Mouse (Mus musculus) megakaryocyte, adult 5-6 weeks (primary cell): ENCODE results near the gene Procr. TPM values are rescaled to one million over a fixed set of nuclear protein-coding genes. Genes with fewer than 3 reads are reported as not detected.

ENCODE experiments used
- ATAC-seq: 2 replicates; pipeline ENCODE4 v1.8.0; 2016; ENCODE audit warnings: mild to moderate bottlenecking, inconsistent platforms; ENCODE audit not compliant: poor library complexity, severe bottlenecking
- total RNA-seq, 2 experiments: library from RNA; stranded (forward) in 1 of 2; stranded (reverse) in 1 of 2; fragments of 153-499, 151-499 nt in 1 of 2; fragments of 221-1000, 200-1000 nt in 1 of 2; gene quantifications; 2 replicates each; pipeline versions ENCODE4 v1.2.3 to v1.2.4; 2015 to 2017

Procr gene
- total RNA-seq, 2 experiments from 2014 or later, result 0.83 TPM; not detected in 1

DNA sequence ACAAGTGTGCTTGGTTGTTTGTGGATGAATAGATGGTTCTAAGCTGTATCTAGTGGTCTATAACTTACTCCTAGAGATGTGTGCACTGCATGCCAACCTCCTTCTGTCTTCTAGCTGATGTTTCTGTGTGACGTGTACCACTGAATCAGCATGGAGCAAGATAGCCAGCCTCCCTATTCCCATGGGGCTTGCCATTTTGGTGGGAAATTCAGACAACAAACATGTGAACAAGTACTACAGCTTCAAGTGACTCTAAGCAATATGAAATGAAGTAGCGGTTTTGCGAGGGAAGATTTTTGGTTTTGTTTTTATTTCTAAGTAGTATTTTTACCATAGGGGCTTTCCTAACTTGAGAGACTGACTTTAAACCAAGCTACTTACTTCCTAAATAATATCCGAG is 1.5 kb upstream of the Procr start:
- no peak for ATAC-seq

DNA sequence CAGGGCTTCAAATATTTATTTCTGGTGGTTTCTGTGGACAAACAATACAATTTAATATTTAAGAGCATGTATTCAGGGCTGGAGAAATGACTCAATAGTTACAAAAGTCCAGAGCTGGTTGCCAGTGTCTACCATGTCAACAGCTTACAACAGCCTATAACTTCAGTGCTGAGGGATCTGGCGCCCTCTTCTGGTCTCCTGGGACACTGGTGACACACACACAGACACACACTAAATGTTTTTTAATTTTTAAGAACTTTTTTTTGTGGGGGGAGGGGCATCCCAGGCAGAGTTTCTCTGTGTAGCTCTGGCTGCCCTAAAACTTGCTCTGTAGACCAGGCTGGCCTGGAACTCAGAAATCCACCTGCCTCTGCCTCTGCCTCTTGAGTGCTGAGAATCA is 4.8 kb downstream of the Procr start:
- peak; percentile 66 for ATAC-seq

DNA sequence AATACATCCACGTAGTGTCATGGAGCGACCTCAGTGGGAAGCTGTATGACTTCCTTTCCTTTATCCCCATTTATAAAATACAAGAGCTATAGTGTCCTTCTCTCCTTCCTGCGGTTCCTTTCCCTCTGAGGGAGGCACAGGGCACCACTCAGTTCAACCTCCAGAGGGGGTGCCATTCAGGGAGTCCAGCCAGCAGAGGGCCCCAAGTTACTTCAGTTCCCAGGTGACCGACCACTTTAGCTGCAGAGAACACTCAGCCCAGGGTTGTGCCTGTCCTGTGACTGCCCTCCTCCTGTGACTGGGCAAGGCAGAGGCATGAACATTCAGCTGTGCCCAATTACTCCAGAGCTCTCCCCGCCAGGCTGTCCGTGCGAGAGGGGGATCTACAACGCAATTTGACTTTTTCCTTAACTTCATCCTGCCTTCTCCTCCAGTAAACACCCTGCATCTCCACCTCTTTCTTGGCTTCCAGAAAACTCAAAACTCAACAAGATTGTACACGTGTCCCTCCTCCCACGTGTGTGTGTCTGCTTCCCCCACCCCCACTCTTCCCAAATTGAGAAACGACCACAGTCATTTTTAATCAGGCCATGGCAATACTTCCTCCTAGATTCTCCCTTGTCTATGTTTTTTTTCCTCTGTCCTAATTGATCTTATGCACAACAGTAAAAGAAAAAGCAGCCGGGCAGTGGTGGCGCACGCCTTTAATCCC is 6.1 kb downstream of the Procr start:
- ATAC-seq, result no peak; the same call in 1 of the 2 replicates

DNA sequence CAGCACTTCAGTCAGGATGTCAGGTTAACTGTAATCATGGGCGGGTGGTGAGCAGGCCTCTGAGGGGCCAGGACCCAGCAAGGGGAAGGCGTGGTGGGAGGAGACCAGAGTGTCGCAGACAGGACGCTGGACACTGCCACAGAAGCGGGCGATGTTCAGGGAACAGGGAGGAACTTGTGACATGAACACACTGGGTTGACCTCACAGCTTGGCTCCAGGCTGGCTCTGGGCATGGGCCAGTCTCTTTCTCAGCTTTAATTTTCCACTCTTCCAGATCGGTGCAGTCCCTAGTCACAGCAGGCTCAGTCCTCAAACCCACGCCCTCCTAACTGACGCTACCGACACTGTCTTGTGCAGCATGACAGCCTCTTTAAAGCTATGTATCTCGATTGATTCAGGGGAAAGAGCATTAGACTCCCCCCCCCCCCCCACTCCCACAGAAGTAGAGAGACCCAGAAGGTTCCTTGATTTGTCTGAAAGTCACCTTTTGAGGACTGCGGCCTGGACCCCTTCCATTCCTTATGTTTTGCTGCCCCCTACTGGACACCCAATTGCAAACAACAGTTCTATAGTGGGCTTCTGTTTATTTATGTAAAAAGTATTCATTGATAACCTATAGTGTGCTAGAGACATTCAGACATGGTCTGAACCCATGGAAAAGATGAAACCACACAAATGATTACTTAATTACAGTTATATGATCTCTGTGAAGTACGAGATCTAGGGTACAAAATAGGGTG is 13.9 kb downstream of the Procr start:
- peak; percentile 82 for ATAC-seq

DNA sequence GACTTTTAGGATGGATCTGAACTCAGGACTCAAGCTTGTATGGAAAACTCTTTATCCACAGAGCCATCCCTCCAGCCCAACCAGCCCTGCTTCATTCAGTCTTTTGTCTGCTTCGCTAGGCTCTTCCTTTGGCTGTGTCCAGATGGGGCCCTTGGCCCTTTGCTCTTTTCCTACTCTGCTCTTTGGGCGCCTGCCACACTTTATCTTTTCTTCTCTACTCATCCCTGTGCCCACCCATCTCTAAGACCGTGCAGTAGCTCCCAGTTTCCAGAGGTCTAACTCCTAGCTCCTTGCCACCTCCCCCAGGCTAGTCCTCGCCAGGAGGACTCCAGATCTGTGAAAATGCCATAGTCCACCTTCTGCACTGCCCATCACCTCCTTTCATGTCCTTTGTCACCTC is 22.7 kb downstream of the Procr start:
- ATAC-seq, result no peak

DNA sequence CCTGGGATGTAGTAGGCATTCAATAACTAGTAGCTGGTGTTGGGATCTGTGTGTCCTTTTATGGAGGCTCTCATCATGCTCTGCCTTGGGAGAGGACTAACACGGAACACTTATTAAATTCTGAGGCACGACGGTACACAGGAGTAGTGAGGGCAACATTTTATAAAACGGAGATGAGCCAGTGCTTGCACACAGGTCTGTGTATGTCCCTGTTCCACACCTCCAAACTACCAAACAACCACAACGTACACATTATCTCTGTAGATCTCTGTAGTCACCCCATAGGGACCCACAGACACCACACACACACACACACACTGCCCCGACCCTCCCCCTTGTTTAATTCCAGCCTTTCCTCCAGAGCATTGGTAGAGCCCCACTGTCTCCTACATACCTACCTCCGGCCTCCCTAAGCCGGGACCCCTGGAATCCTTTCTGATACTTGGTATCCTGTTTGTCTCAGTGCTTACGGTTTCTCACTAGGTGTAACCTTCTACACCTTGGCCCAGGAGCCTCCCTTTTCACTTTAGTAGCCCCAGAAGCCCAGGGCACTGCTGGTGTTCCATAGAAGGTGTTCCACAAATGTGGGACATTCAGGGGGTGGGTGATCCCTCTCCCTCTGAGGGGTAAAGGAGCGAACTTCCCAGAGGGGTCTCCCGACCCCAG is 23.5 kb downstream of the Procr start:
- ATAC-seq, result no peak

- ATAC-seq, result no peak
Measured at GRCm38 (mm10) chr2:155774927-155775684, 24.2 kb downstream of the Procr start, which contains the start of gene Mmp24. TSS of gene Mmp24 (plus strand) at chr2:155775342.

DNA sequence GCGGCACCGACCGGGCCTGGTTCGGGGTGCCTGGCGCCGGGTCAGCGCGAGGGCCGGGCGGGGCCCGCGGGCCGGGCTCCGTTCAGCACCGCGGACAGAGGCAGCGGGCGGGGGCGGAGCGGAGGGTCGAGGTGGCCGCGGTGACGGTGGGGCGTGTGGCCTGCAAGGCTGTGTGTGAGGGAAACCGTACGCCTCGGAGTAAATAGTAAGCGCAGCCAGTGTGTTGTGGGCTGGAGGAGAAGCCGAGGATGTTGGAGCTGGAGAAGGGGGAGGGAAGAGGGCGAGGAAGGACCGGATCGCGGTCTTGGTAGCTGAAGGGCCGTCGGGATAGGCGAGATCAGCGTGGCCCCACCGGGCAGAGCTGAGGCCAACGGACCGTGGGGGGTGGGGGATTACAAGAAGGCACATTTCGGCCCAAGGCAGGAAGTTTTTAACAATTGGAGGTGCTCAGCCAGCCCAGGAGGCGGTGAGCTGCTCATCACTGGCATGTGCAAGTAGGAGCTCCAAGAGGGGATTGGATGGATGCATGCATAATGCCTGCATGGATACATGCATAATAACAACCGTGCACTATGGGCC is 24.9 kb downstream of the Procr start:
- peak; percentile 67 for ATAC-seq

DNA sequence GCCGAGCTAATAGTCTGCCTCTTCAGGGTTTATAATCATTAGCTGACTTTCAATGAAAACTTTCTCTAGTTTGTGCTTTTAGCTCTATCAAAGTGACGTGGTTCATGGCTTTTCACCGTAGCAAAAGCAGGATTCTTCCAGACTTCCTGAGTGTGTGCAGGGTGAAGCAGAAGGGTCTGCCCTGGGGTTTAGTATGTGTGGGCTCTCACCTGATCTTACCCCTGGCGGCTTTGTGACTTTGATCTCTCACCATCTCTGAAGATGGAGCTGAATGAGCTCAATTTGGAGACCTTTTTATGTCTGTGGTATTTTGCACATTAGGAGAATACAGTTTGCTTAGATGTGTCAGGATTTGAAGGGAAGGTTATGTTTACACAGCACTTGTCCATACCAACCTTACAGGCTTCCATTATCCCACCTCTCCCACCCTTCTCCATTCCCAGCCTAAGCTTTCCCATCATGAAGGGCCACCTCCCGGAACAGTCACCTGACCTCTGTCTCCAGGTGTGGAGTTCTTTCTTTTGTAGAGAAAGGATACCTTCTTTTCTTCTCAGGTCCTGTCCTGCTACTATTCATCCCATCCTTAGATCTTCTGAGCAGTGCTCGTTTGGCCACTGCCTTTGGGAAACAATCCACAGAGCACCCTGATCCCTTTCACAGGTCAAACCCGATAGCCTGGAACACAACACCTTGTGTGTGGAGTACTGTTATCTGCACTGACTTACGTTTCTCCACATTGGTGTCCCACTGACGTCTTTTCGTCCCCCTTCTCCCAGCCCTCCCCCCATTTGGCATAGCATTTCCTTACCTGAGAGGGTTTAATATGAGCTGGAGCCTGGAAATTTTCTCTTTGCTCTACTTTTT is 26.1 kb downstream of the Procr start:
- no peak for ATAC-seq

DNA sequence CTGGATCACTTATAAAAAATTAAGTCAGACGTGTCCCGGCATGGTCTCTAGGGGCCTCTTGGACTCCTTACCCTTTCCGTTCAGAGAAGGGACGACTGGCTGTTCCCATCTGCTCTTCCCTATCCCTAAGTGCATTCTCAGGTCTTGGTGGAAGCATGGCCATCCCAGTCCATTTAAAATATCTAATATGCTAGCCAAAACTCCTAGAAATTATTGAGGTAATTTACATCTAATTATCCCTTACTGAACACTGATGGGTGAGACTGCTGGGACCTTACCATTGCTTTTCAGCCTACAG is 26.7 kb downstream of the Procr start:
- no peak for ATAC-seq

DNA sequence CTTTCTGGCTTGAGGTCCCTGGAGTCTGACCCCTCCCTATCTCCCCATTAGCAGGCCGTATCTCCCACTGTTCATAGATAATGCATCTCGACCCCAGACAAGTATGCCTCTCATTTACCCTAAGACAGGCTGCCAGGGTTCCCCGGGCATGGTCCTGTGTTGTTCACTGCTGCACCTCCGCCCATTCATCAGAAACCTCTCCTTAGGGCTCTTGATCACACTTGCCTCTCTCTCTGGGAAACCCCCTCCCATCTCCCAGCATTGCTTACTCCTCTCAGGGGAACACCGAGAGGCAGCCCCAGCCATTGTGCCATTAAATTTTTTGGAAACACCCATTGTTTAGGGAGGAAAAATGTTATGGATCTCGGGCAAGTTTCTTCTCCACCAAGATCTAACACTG is 27.1 kb downstream of the Procr start:
- ATAC-seq, result no peak

DNA sequence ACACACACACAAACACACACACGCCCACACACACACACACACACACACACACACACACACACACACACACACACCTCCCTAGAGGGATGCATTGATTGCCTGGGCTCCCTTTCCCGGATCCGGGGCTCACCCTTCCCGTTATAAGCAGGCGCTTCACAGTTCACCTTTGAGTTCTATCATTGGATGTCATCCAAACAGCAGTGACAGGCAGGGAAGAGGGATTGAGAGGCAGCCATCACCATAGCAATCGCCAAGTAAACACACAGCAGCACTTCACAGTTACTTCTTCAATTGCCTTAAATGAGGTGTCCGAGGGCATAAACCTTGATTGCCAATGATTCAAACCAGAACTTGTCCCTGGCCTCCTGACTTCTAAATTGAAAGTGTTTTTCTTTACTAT is 28.1 kb downstream of the Procr start:
- no peak for ATAC-seq

DNA sequence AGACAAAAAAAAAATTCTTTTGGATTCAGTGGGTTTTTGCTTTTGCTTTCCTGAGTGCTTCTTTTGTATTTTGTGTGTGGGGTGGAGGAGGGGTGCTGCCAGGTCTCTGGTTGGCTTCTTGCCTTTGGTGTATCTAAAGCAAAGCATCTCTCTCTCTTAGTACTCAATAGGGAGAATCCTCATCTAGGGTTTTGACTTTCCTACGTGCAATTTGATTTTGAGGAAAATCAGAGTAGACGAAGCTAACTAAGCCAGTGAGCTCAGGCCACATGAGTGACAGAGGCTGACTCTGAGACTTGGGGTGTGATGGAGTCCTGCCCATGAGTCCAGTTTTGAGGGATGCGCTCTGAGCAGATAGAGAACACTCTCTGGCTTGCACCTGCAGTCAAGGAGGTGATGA is 28.6 kb downstream of the Procr start:
- no peak for ATAC-seq

- ATAC-seq, result no peak
Measured at GRCm38 (mm10) chr2:155784534-155784933, 33.6 kb downstream of the Procr start.

- ATAC-seq, result peak; percentile 40
Measured at GRCm38 (mm10) chr2:155786905-155787304, 36.0 kb downstream of the Procr start.

DNA sequence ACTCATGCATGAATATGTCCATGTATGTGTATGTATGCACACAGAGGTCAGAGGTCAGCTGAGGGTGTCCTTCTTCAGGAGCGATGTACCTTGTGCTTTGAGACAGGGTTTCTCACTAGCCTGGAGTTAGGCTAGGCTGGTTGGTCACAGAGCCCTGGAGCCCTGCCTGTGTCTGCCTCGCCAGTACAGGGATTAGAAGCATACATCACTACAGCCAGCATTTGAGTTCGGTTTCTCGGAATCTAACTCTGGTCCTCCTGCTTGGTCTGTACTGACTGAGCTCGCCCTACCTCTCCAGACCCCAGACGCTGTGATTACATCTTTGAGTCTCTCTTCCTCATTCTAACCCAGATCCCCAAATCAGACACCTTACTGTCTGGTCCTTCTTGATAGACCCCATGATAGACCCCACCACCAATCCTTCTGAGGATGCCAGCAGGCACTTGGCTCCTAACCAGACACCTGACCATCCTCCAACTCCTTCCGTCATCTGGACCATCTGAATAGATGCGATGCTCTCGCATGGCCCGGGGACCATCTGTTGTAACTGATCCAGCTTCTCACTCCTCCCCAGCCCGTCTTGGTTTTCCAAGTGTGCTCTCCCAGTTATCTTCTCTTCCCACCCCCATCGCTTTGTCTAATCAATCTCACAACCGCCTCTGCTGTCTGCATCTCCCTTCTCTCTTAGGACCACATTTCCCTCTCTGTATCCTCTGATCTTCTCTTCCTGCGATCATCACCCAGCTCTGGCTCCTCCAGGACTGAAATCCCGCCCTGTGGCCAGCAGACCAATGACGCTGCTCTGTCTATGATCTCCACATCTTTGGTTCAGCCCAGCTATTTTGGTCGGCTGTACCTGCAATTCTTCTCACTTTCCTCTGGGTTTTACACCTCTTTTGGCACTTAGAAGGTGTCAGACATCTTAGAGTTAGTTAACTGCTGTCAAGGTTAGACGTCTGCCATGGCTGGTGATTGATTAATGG is 37.3 kb downstream of the Procr start:
- ATAC-seq, result no peak

DNA sequence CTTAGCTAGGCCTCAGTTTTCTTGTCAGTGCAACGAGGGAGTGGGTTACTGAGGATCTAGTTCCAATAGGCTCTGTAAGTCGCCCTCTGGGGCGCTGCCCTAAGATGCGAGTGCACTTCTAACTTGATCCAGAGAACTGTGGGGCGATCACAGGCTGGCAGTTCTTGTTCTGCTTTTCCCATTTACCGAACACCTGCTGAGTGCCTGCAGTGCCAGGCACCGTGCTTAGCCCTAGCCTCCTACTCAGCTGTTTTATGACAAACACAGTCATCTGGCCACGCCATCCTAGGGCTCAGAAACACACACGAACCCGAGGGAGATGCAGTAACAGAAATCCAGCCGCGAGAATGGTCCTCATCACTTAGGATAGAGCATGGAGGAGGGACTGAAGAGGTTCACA is 42.0 kb downstream of the Procr start:
- ATAC-seq, result no peak

DNA sequence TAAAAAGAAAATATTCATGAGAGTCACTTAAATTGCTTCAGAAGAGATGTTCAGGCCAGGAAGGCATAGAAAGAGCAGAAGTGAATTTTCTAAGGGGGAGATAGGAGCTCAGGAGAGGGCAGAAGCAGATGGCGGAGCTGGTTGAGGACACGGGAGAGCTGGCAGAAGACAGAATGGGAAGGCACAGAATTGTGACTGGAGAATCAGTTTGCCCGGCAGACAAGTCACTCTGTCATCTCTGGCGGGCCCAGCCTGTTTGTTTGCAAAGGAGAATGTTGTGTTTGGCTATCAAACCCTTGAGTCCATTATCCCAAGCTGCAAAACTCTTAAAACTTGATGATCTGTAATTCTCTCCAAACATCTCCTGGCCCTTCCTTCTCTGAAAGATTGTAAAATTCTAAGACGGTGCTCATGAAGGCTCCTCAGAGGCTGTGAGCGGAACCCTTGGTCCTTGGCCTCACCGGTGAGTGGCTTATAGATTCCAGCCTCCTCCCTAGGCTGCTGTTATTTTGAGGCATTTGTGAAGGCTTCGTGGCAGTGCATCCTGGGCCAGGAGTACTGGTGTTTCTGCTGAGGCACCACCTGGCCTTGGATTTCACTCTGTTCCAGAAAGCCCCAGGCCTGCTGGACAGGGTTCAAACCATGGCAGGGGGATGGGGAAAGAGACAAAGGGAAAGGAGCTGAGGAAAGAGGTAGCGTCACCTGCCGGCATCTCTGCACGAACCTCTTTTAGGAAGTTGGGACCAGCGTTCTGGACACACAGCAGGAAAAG is 43.9 kb downstream of the Procr start:
- ATAC-seq, result no peak
